ENCODE assay signal across 27 mouse cellular contexts in genomic region chr10:32790541-32790940, GRCm38 (mm10).
DNase-seq lines count a peak whose midpoint lies in the region.
"Had no signal": no experiment of that assay in that cellular context is flagged by ENCODE, and none has a peak within 500 bp of the region (broad histone marks: within the 10 kb centered on the region; RNA-seq: fewer than 3 reads in every experiment).

No protein-coding gene starts in this region.

- H3K4me1 ChIP-seq in hindbrain, embryonic 10.5 days (replicated peaks) = no peaks in the 10 kb centered on the region
- H3K4me1 ChIP-seq: kidney, embryonic 15.5 days; limb, embryonic 10.5 days; limb, embryonic 15.5 days; liver, embryonic 13.5 days; megakaryocyte, embryonic 14.5 days; midbrain, embryonic 12.5 days; neural tube, embryonic 12.5 days had no signal

- H3K9me3 ChIP-seq in hindbrain, embryonic 10.5 days = no peaks in the 10 kb centered on the region
- H3K9me3 ChIP-seq: kidney, embryonic 15.5 days; limb, embryonic 10.5 days; limb, embryonic 15.5 days; liver, embryonic 13.5 days; megakaryocyte, embryonic 14.5 days; midbrain, embryonic 12.5 days; neural tube, embryonic 12.5 days had no signal

- H3K36me3 ChIP-seq in hindbrain, embryonic 10.5 days = no peaks in the 10 kb centered on the region
- H3K36me3 ChIP-seq: kidney, embryonic 15.5 days; limb, embryonic 10.5 days; limb, embryonic 15.5 days; liver, embryonic 13.5 days; midbrain, embryonic 12.5 days; neural tube, embryonic 12.5 days had no signal

- no peaks in the 10 kb centered on the region for H3K27me3 ChIP-seq in hindbrain, embryonic 10.5 days (ENCODE audit: insufficient read depth, poor library complexity, severe bottlenecking)
- H3K27me3 ChIP-seq: kidney, embryonic 15.5 days; limb, embryonic 15.5 days; liver, embryonic 13.5 days; megakaryocyte, embryonic 14.5 days; midbrain, embryonic 12.5 days; neural tube, embryonic 12.5 days; Patski had no signal

- peak; percentile 1 for DNase-seq in embryo, embryonic 10.5 days (ENCODE audit: low spot score)
- no peak for DNase-seq in embryo, embryonic 11 days
- DNase-seq in left cerebral cortex, adult 18-20 months (ENCODE audit: low spot score in 2 of 2) = peak; percentile 12 to 19
- DNase-seq in left cerebral cortex, adult 11 months (ENCODE audit: low spot score) = no peak
- DNase-seq in brain, adult 2 months (ENCODE audit: low read depth, low spot score) = peak; percentile 53
- DNase-seq in layer of hippocampus, postnatal 14 days (ENCODE audit: low spot score in 2 of 2) = peak; percentile 8 to 13
- no peak for DNase-seq in hindbrain, embryonic 10.5 days (ENCODE audit: low spot score)
- DNase-seq: adrenal gland, postnatal 10 days; cerebellum, adult 11-12 months; gastrocnemius, postnatal 10 days; heart, postnatal 14 days; kidney, adult 18-20 months; kidney, postnatal 25 days; liver, embryonic 13.5 days; lung, adult 18-20 months; lung, postnatal 4 days; spleen, adult 18-20 months; thymus, postnatal 4 days had no signal

- H3K4me3 ChIP-seq in hindbrain, embryonic 10.5 days = no peak overlapping the region
- H3K4me3 ChIP-seq: kidney, embryonic 15.5 days; limb, embryonic 10.5 days; limb, embryonic 15.5 days; liver, embryonic 13.5 days; megakaryocyte, embryonic 14.5 days; midbrain, embryonic 12.5 days; myocyte; neural tube, embryonic 12.5 days had no signal

- H3K27ac ChIP-seq in hindbrain, embryonic 10.5 days = no peak overlapping the region
- H3K27ac ChIP-seq: kidney, embryonic 15.5 days; limb, embryonic 10.5 days; limb, embryonic 15.5 days; liver, embryonic 13.5 days; midbrain, embryonic 12.5 days; neural tube, embryonic 12.5 days; stomach, postnatal 0 days had no signal

Comparison
In these comparisons a context has a peak if more than half of its experiments do, and no peak if none do; other contexts are left out.
1. DNase-seq: peak in embryo, embryonic 10.5 days (single experiment), left cerebral cortex, adult 18-20 months (2 of 2), brain, adult 2 months (single experiment) and layer of hippocampus, postnatal 14 days (2 of 2); none in embryo, embryonic 11 days (single experiment), left cerebral cortex, adult 11 months (single experiment) and hindbrain, embryonic 10.5 days (single experiment).